Mouse (Mus musculus): ENCODE data around the gene Rgs6. TPM values are rescaled to one million over a fixed set of nuclear protein-coding genes. Genes with fewer than 3 reads are reported as not detected.
A peak's percentile ranks its signal among the peaks of the same experiment; 100 is the strongest.

Gene Rgs6
- total RNA-seq, 1 experiment from 2014 or later: 2.1 TPM

GRCm38 (mm10) chr12:82972661-82973060 is 384.6 kb downstream of the Rgs6 start:
- no peak for DNase-seq

DNA sequence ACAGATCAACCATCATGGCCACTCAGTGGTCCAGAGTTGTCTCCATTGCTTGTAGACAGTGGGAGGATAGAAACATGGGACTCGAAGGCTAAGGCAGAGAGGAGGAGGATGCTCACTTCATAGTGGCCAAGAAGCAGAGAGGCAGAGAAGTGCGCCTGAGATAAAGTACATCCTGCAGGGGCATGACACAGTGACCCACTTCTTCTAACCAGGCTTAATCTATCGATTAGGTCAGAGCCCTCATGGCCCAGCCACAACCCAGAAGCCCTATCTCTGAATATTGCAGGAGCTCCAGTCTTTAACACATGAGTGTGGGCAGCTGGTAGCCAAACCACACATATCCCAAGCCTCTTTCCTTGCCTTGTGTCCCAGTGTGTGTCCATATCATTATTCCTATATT is 385.7 kb downstream of the Rgs6 start:
- DNase-seq: no peak

DNA sequence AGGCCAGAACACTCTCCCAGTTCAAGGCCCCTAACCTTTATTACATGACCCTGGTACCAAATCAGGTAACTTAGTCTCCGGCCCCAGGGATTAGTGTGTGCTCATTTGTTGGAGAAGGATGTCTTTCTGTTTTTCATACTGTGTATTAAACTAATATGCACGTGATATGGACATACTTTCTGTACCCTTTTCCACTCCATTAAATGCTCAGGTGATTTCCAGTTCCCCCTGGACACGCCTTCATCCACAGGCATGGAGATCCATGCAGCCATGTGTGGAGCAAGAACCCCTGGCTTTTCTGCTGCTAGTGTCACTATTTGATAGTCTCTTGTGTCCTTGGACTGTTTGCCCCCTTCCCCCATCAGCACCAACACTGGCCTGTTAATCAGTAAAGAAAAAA is 390.2 kb downstream of the Rgs6 start:
- no peak for DNase-seq

GRCm38 (mm10) chr12:82982716-82983115 is 394.6 kb downstream of the Rgs6 start:
- DNase-seq: no peak

GRCm38 (mm10) chr12:82985300-82985699 is 397.2 kb downstream of the Rgs6 start:
- no peak for DNase-seq

GRCm38 (mm10) chr12:82987661-82988060 is 399.6 kb downstream of the Rgs6 start:
- DNase-seq: no peak

GRCm38 (mm10) chr12:82993905-82994304 is 405.8 kb downstream of the Rgs6 start:
- no peak for DNase-seq

- DNase-seq: no peak
Observed at GRCm38 (mm10) chr12:82996775-82997174, 408.7 kb downstream of the Rgs6 start.

- peak; percentile 45 for DNase-seq
Observed at GRCm38 (mm10) chr12:82998682-82999332, 410.7 kb downstream of the Rgs6 start.

DNA sequence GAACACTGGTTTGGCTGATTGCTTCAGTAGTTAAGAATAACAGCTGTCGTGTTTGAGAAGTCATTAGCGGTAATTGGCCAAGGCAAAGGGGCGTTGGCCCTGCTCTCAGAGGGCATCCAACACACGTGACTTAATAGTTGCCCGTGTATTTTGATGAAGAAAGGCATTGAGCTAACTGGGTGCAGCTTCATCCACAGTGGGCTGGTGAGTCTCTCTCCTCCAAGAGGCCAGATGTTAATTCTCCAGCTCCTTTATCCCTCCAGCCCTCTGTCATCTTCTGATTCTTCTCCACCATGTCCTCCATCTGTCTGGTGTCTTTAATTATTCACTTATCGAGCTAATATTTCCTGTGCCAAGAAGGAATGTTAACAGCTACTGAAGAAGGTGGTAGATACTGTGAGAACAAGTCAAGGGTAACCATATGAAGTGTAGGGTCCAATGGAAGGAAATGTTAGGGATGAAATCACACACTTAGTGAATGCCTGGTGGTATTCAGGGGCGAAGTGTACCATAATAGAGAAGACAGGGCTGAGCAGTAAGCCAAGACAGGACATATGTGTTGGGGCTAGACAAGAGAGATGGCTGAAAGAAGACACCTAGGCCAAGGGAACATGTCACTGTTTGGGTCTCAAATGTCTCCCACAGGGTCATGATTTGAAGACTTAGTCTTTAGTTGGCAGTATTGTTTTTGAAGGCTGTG is 411.4 kb downstream of the Rgs6 start:
- DNase-seq: no peak

DNA sequence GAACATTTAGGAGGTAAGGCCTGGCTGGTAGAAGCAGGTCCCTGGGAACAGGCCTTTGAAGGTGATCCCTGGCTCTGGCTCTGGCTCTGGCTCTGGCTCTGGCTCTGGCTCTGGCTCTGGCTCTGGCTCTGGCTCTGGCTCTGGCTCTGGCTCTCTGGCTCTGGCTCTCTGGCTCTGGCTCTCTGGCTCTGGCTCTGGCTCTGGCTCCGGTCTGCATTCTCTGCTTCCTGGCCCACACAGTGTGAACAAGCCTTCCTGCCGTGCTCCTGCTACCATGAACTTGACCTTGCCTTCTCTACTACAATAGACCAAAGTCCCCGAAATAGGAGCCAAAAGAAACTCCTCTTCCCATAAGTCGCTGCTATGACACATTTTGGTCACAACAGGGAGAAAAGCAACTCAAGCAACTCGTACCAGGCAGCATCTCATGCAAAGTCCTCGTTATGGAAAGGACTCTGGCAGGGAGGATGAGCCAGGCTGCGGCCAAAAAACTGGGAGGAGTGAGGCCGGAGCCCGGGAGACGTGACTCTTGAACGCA is 412.0 kb downstream of the Rgs6 start:
- DNase-seq: peak; percentile 23

DNA sequence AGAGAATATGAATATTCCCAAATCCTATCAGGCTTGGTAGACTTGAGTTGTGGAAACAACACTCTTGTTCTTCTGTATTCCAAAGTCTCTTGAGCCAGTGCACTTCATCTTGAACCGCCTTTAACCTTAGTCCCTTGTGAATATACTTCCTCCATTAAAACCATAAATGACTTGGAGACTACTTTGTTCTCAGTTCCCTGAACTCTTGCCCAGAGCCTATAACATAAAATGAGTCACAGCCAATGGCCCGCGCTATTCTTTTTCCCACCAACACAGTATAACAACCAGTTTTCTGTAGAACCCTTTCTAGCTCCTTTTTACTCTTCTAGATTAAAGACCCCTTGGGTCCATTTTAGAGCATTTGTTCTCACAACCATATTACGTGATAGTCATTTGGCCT is 412.9 kb downstream of the Rgs6 start:
- no peak for DNase-seq

DNA sequence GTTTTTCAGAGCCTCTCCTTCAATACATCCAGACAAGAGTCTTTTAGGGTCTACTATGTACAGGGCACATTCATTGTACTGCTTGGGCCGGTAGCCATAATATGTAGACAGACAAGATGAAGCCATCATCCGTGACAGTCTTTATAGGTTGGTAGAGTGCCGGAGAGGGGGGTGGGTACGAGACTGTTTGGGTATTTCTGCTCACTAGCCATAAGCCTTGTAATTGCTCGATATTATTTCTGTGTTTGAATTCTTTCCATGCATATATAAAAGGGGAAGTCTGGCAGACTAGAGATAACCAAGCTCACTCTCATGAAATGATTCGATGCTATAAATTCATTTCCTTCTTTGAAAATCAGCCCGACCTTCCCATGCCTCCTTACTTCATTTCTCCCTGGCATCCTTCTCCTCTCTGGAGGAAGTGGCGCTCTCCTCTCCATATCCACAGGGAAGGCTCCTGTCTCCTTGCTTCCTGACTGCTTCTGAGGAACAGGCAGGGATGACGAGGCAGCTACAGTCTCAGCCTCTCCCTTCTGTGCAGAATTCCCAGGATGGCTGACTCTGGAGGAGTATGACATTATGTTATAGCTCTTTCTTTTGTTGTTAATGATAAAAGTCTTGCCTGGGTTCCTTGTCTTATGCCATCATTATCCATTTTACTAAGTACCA is 416.1 kb downstream of the Rgs6 start:
- DNase-seq: no peak

DNA sequence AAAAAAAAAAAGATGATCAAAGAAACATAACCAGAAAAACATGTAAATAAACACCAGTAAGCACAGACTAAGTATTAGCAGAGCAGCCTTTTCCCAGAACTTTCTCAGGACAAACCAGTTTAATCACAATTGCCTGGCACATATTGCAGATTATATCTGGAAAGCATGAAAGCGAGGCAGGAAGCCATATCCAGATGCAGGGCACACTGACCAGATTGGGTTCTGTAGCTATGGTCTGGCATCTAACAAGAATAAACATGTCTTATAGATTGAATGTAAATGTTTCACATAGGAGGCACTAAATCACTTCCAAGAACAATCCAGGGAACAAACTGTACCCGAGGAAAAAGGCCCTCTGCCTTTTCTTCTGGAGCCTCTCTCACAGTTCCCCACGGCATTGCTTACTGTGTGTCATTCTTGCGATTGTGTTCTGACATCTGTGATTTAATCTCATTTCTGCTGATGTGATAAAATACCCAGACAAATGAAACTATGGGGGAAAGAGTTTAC is 423.0 kb downstream of the Rgs6 start:
- no peak for DNase-seq

GRCm38 (mm10) chr12:83013918-83014691 is 426.0 kb downstream of the Rgs6 start:
- no peak for DNase-seq

DNA sequence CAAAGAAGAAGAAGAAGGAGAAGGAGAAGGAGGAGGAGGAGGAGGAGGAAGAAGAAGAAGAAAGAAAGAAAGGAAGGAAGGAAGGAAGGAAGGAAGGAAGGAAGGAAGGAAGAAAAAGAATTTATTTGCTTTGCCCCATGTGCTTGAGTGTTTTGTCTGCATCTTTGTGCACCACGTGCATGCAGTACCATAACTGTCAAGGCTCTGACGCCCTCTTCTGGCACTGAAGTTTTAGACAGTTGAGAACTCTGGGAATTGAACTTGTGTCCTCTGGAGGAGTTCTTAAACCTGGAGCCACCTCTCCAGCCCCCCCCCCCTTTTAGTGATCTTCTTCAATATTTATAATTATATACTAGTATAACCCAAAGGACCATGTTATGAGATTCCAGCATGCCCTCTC is 426.8 kb downstream of the Rgs6 start:
- no peak for DNase-seq

DNA sequence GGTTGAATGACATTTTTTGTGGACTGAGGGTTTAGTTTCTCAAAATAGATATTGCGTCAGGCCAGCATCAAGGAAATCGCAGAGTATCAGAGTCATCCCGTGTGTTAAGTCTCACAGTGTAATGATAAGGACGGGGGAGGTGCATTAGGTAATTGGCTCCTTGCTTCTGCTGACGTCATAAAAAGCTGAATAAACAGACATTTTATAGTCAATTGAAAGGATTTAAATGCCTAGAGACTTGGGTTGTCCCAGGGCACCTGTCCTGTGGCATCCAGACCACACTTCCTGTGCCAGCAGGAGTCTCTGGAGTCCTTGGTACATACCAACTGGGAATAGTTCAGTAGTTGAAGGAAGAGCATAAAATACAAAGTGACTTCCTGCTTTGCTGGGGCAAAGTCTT is 427.3 kb downstream of the Rgs6 start:
- DNase-seq: peak; percentile 14

DNA sequence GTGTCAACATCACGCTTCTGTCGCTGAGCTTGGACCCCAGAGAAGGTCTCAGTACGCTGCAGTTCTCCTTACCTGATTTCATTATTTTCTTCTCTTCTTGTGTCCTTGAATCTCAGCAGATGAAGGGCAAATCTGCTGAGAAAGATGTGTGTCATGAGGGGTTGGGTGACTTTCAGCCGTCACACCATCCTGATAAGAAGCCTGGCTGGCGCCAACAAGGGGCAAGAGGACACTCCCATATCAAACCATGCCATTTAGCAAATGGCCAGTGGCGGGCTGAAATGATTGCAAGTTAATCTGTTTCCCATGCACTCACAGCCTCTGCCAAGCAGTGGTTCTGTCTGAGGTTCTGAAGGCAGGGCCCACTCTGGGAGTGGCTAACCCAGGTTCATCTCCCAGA is 428.4 kb downstream of the Rgs6 start:
- peak; percentile 55 for DNase-seq

GRCm38 (mm10) chr12:83018005-83018404 is 429.9 kb downstream of the Rgs6 start:
- DNase-seq: peak; percentile 88

- DNase-seq: no peak
Observed at GRCm38 (mm10) chr12:83026985-83027384, 438.9 kb downstream of the Rgs6 start.

DNA sequence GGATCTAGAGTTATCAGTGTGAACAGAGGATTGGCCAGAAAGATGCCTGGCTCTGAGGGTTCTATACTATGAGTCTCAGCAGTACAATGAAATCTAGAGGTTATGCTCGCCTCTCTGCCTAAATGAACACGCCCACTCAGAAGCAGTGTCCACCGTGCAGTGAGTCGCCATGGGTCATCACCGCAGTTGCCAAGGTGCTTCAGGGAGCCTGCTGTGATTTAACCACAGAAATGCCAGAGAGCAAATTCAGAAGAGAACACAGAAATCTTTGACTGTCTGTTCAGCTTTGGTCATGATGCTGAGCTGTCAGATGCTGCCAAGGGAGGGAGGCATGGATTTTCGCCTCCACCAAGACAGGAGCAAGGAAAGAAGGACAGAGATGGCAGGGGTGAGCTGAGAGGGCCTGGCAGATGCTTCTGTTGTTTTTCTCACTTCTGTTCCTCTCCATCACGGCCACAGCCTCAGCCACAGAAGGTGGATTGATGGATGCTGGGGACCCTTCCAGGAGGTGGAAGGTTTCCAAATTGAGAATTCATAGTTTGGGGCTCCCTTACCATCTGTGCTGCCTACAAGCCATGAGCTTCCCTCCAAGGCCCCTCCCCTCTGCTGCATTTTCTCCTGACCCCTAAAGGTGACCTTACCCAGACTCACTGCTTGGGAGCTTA is 445.2 kb downstream of the Rgs6 start:
- no peak for DNase-seq

All from adrenal gland, postnatal 14 days (tissue).